In genomic region chr4:132883561-132884063, GRCm38 (mm10) we compare ENCODE assay signal across 7 mouse cellular contexts. TPM values are rescaled to one million over a fixed set of nuclear protein-coding genes. Genes with fewer than 3 reads are reported as not detected.
DNase-seq lines count a peak whose midpoint lies in the region; ATAC-seq lines count a peak whose summit lies in the region.

No protein-coding gene starts in this region.

- H3K4me2 ChIP-seq in stomach, embryonic 16.5 days (ENCODE audit: low read depth, low read length), result peak overlapping the region; percentile 93

- 7% methylated on average over 21 of the region's 21 CpGs for WGBS in hindbrain, embryonic 10.5 days
- under 1% methylated on average over 21 of the region's 21 CpGs for WGBS in stomach, embryonic 16.5 days

- H3K36me3 ChIP-seq in hindbrain, embryonic 10.5 days, result peaks cover 16% of the 10 kb centered on the region
- H3K36me3 ChIP-seq in stomach, embryonic 16.5 days (ENCODE audit: control insufficient read depth, insufficient read depth, low read length), result no peaks in the 10 kb centered on the region

- H3K27me3 ChIP-seq in hindbrain, embryonic 10.5 days (ENCODE audit: insufficient read depth, poor library complexity, severe bottlenecking), result no peaks in the 10 kb centered on the region
- no peaks in the 10 kb centered on the region for H3K27me3 ChIP-seq in stomach, embryonic 16.5 days (ENCODE audit: control insufficient read depth, insufficient read depth, low read length)

- DNase-seq in spleen, postnatal 36 days (ENCODE audit: low spot score in 2 of 2), result peak; percentile 10 to 38
- DNase-seq in spleen, postnatal 10 days (ENCODE audit: low spot score in 2 of 2), result no peak
- DNase-seq in c-Kit-positive CD71-negative TER-119-negative erythroid progenitor cells, embryonic 14.5 days (ENCODE audit: low read depth), result peak; percentile 31
- DNase-seq in hindbrain, embryonic 10.5 days (ENCODE audit: low spot score), result no peak
- peak; percentile 28 for DNase-seq in lung, postnatal 36 days
- DNase-seq in embryo, embryonic 9.5 days (ENCODE audit: extremely low spot score), result no peak

- H3K9ac ChIP-seq in stomach, embryonic 16.5 days (ENCODE audit: low read length), result peak overlapping the region; percentile 98

- H3K9me3 ChIP-seq in hindbrain, embryonic 10.5 days, result no peaks in the 10 kb centered on the region
- no peaks in the 10 kb centered on the region for H3K9me3 ChIP-seq in stomach, embryonic 16.5 days (replicated peaks; ENCODE audit: control insufficient read depth, low read length)

- peak overlapping the region; percentile 87 for H3K4me3 ChIP-seq in hindbrain, embryonic 10.5 days
- H3K4me3 ChIP-seq in stomach, embryonic 16.5 days (replicated peaks; ENCODE audit: low read length), result peak overlapping the region; percentile 99

- peaks cover 26% of the 10 kb centered on the region for H3K4me1 ChIP-seq in hindbrain, embryonic 10.5 days (replicated peaks)
- H3K4me1 ChIP-seq in stomach, embryonic 16.5 days (ENCODE audit: control insufficient read depth, insufficient read depth, low read length), result peaks cover 7% of the 10 kb centered on the region

- ATAC-seq in stomach, embryonic 16.5 days (ENCODE audit: insufficient read depth, low FRiP score), result 0 out of 2 replicates have a peak, but pooled peaks have one; percentile 6

- H3K27ac ChIP-seq in hindbrain, embryonic 10.5 days, result peak overlapping the region; percentile 94
- H3K27ac ChIP-seq in stomach, embryonic 16.5 days (ENCODE audit: low read length), result peak overlapping the region; percentile 91

RNA-seq across cellular contexts. Expression of gene Stx12, which starts 0.7 kb away (rescaled TPM):
- polyA plus RNA-seq in hindbrain, embryonic 10.5 days (2016; fragmentation: Nextera tagmentation; extraction: Ambion mirVana), result 64.4 and 74.5 TPM in 2 replicates
- polyA plus RNA-seq in stomach, embryonic 16.5 days (2015; fragmentation: Nextera tagmentation; extraction: Ambion mirVana), result 59.6 and 62.7 TPM in 2 replicates

RNA-seq across cellular contexts. Expression of gene Fam76a, which starts 38.7 kb away (rescaled TPM):
- polyA plus RNA-seq in hindbrain, embryonic 10.5 days (2016; fragmentation: Nextera tagmentation; extraction: Ambion mirVana), result 32.9 and 33.2 TPM in 2 replicates
- polyA plus RNA-seq in stomach, embryonic 16.5 days (2015; fragmentation: Nextera tagmentation; extraction: Ambion mirVana), result 31.9 and 34.0 TPM in 2 replicates

RNA-seq across cellular contexts. Expression of gene Ppp1r8, which starts 40.6 kb away (rescaled TPM):
- polyA plus RNA-seq in hindbrain, embryonic 10.5 days (2016; fragmentation: Nextera tagmentation; extraction: Ambion mirVana), result 81.4 and 84.3 TPM in 2 replicates
- 52.0 and 54.1 TPM in 2 replicates for polyA plus RNA-seq in stomach, embryonic 16.5 days (2015; fragmentation: Nextera tagmentation; extraction: Ambion mirVana)

Comparison
In these comparisons a context has a peak if more than half of its experiments do, and no peak if none do; other contexts are left out.
1. DNase-seq: peak in spleen, postnatal 36 days (2 of 2), c-Kit-positive CD71-negative TER-119-negative erythroid progenitor cells, embryonic 14.5 days (single experiment) and lung, postnatal 36 days (single experiment); none in spleen, postnatal 10 days (0 of 2), hindbrain, embryonic 10.5 days (single experiment) and embryo, embryonic 9.5 days (single experiment).